Mouse (Mus musculus) urinary bladder, postnatal 4 days (tissue): ENCODE data around the gene Tspan13.

Experiments
- DNase-seq, 2 experiments: peaks; one replicate each; pipeline ENCODE4 v3.0.0; 2021 to 2022; ENCODE audit warnings: low spot score in 2 of 2

Tspan13 gene

GRCm38 (mm10) chr12:35977633-35978246 lies 64.6 kb downstream of the Tspan13 start:
- no peak for DNase-seq

- DNase-seq: no peak
These were observed 66.4 kb downstream of the Tspan13 start for GRCm38 (mm10) chr12:35975898-35976297.

- no peak for DNase-seq
These were observed 75.5 kb downstream of the Tspan13 start for GRCm38 (mm10) chr12:35966768-35967141.

GRCm38 (mm10) chr12:35966098-35966767 lies 76.1 kb downstream of the Tspan13 start:
- DNase-seq: no peak
